Mouse (Mus musculus) hindbrain, embryonic 11.5 days (tissue): ENCODE results near the gene Nr2f1. TPM values are rescaled to one million over a fixed set of nuclear protein-coding genes. Genes with fewer than 3 reads are reported as not detected.

Source experiments
- ATAC-seq: fragments of 200-750 bp; cut with Nextera tagmentation; 2 replicates; pipeline ENCODE4 v1.8.0; 2017; ENCODE audit warnings: mild to moderate bottlenecking, moderate TSS enrichment, moderate library complexity; ENCODE audit not compliant: low FRiP score
- DNase-seq: peaks from one replicate; pipeline ENCODE4 v3.0.0-alpha.2; 2015; ENCODE audit warnings: low spot score
- H3K27ac ChIP-seq: fragments of 300-500 bp; sonication (generic); 2 replicates; pipeline ENCODE4 v1.5.1; 2014; ENCODE audit warnings: mild to moderate bottlenecking, low read depth, low read length
- H3K27me3 ChIP-seq: fragments of 300-500 bp; sonication (generic); 2 replicates; pipeline ENCODE4 v1.6.1; 2014; ENCODE audit warnings: mild to moderate bottlenecking, low read length, moderate library complexity, mixed read lengths; ENCODE audit not compliant: control insufficient read depth, insufficient read depth
- H3K36me3 ChIP-seq: fragments of 300-500 bp; sonication (generic); 2 replicates; pipeline ENCODE4 v1.6.1; 2014; ENCODE audit warnings: mild to moderate bottlenecking, low read length, moderate library complexity, mixed read lengths; ENCODE audit not compliant: control insufficient read depth, insufficient read depth
- H3K4me1 ChIP-seq: fragments of 300-500 bp; sonication (generic); replicated peaks from 2 replicates; pipeline ENCODE4 v1.6.1; 2014; ENCODE audit warnings: low read length, mixed read lengths; ENCODE audit not compliant: control insufficient read depth, insufficient read depth
- H3K4me2 ChIP-seq: fragments of 300-500 bp; sonication (generic); replicated peaks from 2 replicates; pipeline ENCODE4 v1.6.1; 2014; ENCODE audit warnings: mild to moderate bottlenecking, low read depth, low read length
- H3K4me3 ChIP-seq: fragments of 300-500 bp; sonication (generic); 2 replicates; pipeline ENCODE4 v1.5.1; 2014; ENCODE audit warnings: low read depth, low read length
- H3K9ac ChIP-seq: fragments of 300-500 bp; sonication (generic); 2 replicates; pipeline ENCODE4 v1.6.1; 2014; ENCODE audit warnings: low read depth, low read length
- H3K9me3 ChIP-seq: fragments of 300-500 bp; sonication (generic); 2 replicates; pipeline ENCODE4 v1.6.1; 2016; ENCODE audit warnings: low read length; ENCODE audit not compliant: control insufficient read depth
- WGBS: fragments of 180-500 bp; shearing (Covaris S2); extraction: QIAGEN DNeasy Blood & Tissue Kit; methylation state at CpG from one replicate; pipeline ENCODE4 v1.1.7; 2014; 5-methylcytosine and 5-hydroxymethylcytosine counted together
- polyA plus RNA-seq: library from polyadenylated mRNA; unstranded; fragments of >200 nt; fragmentation: Nextera tagmentation; extraction: Ambion mirVana; gene quantifications from 2 replicates; pipeline ENCODE4 v1.2.1, GENCODE M21; 2014

Nr2f1 gene
- polyA plus RNA-seq, 1 experiment from 2014 or later, result 97.2 TPM

DNA sequence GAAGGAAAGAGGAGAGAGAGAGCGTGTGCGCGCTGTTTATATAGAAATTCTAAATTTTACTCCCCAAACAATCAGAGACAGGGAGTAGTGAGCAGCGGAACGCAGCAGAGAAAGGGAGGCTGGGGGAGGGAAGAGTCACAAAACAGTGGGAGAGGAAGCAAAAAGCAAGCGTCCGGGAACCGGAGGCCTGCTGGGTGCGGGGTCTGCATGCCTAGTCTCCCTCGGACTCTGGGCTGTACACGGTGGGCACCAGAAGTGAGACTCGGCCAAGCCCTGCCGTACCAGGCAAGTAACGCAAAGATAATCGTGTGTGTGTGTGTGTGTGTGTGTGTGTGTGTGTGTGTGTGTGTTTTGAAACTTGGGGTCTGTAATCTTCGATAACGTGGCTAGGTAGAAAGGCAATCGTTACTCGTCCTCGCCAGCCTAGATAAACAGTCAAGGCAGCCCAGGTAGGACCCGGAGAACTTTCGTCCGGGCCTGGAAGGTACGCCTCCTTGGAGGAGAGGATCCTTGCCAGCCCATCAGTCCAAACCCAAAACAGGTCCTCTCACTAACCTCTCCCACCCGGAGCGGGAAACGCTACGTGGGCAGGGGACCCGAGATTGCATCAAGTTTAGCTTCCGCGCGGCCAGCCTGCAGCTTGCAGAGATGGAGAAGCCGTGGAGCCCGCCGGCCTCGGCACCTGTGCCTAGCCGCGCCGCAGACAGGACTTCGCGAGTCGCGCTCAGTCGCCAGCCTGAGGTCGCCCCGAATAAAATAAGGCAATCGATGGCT, 3.2 kb upstream of the Nr2f1 start:
- peak overlapping the region; percentile 78 for H3K4me3 ChIP-seq
- peaks cover 3% of the 10 kb centered on the region for H3K4me1 ChIP-seq
- WGBS, result under 1% methylated on average over 47 of the region's 47 CpGs
- peak; percentile 2 for ATAC-seq
- H3K9me3 ChIP-seq, result no peaks in the 10 kb centered on the region
- H3K36me3 ChIP-seq, result no peaks in the 10 kb centered on the region
- H3K27me3 ChIP-seq, result no peaks in the 10 kb centered on the region
- peak; percentile 72 for DNase-seq
- peak overlapping the region; percentile 99 for H3K27ac ChIP-seq
- H3K9ac ChIP-seq, result peak overlapping the region; percentile 95
- H3K4me2 ChIP-seq, result peak overlapping the region; percentile 83

DNA sequence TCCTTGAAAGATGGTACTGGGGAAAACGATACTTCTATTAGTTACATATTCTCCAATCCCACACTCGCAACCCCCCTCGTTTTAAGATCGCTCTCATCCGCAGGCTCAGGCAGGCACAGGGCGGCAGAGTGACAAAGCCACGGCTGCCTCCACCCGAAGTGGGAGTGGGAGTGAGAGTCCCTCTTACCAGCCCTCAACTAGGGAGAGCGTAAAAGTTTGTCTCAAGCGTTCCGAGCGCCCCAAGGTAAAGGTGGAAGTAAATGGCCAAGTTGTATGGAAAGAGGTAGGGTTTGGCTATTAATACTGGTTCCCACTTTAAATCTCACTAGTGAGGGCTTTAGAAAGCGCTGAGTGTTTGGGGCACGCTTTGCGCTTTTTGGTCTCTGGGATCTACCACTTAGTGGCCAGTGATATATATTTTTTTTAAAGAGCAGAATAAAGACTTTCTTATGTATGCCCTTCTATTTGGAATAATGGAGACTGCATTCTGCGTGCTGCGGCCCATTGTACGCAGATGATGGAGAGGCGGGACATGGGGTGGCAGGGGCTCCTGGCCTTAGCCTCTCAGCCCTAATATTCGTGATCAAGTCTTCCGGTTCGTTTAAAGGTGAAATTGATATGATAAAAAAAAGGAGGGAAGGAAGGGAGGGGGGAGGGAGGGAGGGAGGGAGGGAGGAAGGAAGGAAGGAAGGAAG, 2.5 kb upstream of the Nr2f1 start:
- DNase-seq (peak; percentile 72), ATAC-seq (peak; percentile 18)
- under 1% methylated on average over 22 of the region's 22 CpGs for WGBS
- peak overlapping the region; percentile 95 for H3K9ac ChIP-seq
- H3K36me3 ChIP-seq, result no peaks in the 10 kb centered on the region
- H3K4me3 ChIP-seq, result peak overlapping the region; percentile 78
- H3K4me2 ChIP-seq, result peak overlapping the region; percentile 83
- H3K4me1 ChIP-seq, result no peaks in the 10 kb centered on the region; the same call in 1 of the 2 replicates
- no peaks in the 10 kb centered on the region for H3K9me3 ChIP-seq
- H3K27ac ChIP-seq, result peak overlapping the region; percentile 99
- no peaks in the 10 kb centered on the region for H3K27me3 ChIP-seq

DNA sequence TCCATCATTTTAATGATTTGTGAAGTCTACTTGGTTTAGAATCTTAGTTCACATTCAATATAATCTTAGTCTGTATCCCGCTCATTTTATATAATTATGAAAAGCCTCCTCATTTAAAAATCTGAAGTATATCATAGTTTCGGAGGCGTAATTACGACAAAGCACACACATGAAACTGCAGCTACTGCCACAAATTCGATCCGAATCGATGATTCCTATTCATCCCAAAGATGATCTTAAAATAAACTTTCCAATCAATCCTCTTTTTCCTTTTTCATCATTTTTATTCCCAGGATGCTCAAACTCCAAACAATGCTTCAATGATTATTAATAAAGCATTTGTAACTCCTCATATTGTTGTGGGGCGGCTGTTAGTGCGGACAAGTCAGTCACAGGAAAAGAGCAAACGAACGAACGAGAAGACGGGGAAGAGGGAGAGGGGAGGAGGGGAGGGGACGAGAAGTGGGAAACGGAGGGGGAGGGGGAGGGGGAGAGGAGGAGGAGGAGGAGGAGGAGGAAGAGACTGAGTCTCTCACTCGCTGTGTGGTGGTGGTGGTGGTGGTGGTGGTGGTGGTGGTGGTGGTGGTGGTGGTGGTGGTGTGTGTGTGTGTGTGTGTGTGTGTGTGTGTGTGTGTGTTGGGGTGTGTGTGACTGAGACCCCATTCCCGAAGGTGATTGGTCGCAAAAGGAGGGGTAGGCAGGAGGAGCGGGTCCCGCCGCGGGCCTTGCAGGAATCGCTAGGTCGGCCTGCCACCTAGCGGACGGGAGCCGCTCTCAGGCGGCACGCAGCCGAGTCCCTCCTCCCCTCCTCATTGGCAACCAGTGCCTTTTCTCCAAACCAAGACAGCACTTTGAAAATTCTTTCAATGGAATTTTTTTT, 1.7 kb upstream of the Nr2f1 start:
- DNase-seq, result peak; percentile 93
- Histone ChIP-seq H3K27ac (peak overlapping the region; percentile 100), H3K36me3 (no peaks in the 10 kb centered on the region), H3K4me1 (no peaks in the 10 kb centered on the region; the same call in 1 of the 2 replicates), H3K4me2 (peak overlapping the region; percentile 83), H3K9me3 (no peaks in the 10 kb centered on the region), H3K27me3 (no peaks in the 10 kb centered on the region), H3K4me3 (peak overlapping the region; percentile 98), H3K9ac (peak overlapping the region; percentile 95; the same call in 1 of the 2 replicates)
- peak; percentile 52 for ATAC-seq
- WGBS, result 1% methylated on average over 25 of the region's 30 CpGs

DNA sequence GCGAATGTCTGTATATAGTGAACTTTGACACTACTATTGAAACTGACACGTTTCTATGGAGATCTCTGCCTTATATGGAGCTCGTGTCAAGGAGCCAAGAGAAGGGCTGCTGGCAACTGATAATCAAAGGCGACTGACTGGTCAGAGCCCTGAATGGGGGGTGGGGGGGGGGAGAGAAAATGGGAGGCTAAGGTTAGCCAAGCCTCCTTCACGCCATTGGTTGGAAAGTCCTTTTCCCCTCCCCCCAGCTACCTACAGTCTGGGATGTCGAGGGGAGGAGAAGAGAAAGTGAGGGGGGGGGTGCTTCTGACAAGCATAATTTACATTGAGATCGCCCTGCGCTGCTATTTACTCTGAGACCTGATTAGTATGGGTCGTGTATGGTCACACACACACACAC, 850 bp upstream of the Nr2f1 start:
- WGBS, result 0% methylated on average over 8 of the region's 9 CpGs

DNA sequence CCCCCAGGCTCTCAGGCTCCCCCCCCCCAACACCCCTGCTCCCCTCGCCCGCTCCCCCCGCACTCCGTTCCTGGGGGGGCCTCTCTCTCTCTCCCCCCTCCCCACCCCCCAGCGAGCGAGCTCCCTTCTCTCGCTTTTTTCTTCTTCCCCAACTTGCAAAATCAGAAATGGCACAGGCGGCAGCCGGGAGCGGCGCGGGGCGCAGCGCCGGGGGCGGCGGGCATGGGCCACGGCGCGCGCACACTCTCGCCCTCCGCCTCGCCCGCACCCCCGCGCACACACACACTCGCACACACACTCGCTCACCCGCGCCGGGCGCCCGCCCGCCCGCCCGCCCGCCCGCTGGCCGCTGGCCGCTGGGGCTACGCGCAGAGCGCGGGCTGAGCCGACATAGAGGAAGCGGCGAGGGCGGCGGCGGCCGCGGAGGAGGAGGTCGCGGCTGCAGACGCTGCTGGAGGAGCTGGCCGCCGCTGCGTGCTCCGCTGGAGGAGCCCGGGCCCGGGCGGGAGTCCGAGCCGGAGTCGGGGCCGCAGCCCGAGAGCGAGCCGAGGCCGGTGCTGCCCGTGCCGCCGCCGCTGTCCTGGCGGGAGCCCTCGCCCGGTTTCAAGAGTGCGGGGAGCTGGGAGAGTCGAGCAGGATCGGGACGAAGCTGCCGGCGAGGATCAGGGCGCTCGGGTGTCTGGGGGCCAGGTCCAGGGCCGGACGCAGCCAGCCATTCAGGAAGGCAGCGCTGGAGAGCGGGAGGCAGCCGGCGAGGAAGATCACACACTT, 501 bp downstream of the Nr2f1 start:
- Histone ChIP-seq H3K9ac (peak overlapping the region; percentile 100), H3K27me3 (no peaks in the 10 kb centered on the region), H3K4me1 (no peaks in the 10 kb centered on the region), H3K4me2 (peak overlapping the region; percentile 45), H3K36me3 (0 out of 2 replicates have a peak, but pooled peaks cover under 1% of the 10 kb centered on the region), H3K9me3 (no peaks in the 10 kb centered on the region), H3K27ac (peak overlapping the region; percentile 100), H3K4me3 (peak overlapping the region; percentile 98)
- DNase-seq (peak; percentile 74), ATAC-seq (no peak; the same call in 1 of the 2 replicates)
- under 1% methylated on average over 44 of the region's 92 CpGs for WGBS

More for the DNA sequence above, 850 bp upstream of the Nr2f1 start:
- Histone ChIP-seq H3K9ac (no peak overlapping the region), H3K4me2 (peak overlapping the region; percentile 45), H3K27ac (peak overlapping the region; percentile 100), H3K4me3 (peak overlapping the region; percentile 98), H3K36me3 (no peaks in the 10 kb centered on the region), H3K4me1 (no peaks in the 10 kb centered on the region; the same call in 1 of the 2 replicates), H3K27me3 (no peaks in the 10 kb centered on the region), H3K9me3 (no peaks in the 10 kb centered on the region)
- DNase-seq (peak; percentile 95), ATAC-seq (peak; percentile 81)

DNA sequence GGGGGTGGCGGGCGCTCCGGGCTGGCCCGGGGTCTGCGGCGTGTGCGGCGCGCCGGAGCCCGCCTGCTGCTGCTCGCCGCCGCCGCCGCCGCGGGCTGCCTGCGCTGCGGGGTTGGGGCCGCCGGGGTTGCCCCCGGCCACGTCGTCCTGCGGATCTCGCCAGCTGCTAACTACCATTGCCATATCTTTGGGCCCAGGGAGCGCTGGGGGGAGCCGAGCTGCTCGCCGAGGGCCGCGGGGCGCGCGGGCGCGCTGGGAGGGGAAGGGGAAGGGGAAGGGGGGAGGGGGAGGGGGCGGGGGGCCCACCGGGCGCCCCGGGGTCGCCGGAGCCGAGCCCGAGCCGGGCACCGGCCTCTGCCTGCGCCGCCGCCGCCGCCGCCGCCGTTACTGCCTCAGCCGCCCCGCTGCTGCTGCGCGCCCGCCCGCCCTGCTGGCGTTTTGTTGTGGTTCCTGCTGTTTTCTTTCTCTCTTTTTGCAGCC, 1.1 kb downstream of the Nr2f1 start:
- Histone ChIP-seq H3K36me3 (0 out of 2 replicates have a peak, but pooled peaks cover 2% of the 10 kb centered on the region), H3K4me2 (peak overlapping the region; percentile 45), H3K27me3 (no peaks in the 10 kb centered on the region), H3K9me3 (no peaks in the 10 kb centered on the region), H3K4me1 (no peaks in the 10 kb centered on the region), H3K9ac (peak overlapping the region; percentile 100), H3K4me3 (peak overlapping the region; percentile 98), H3K27ac (peak overlapping the region; percentile 100)
- no peak for ATAC-seq
- 0% methylated on average over 16 of the region's 63 CpGs for WGBS
- DNase-seq, result peak; percentile 74

DNA sequence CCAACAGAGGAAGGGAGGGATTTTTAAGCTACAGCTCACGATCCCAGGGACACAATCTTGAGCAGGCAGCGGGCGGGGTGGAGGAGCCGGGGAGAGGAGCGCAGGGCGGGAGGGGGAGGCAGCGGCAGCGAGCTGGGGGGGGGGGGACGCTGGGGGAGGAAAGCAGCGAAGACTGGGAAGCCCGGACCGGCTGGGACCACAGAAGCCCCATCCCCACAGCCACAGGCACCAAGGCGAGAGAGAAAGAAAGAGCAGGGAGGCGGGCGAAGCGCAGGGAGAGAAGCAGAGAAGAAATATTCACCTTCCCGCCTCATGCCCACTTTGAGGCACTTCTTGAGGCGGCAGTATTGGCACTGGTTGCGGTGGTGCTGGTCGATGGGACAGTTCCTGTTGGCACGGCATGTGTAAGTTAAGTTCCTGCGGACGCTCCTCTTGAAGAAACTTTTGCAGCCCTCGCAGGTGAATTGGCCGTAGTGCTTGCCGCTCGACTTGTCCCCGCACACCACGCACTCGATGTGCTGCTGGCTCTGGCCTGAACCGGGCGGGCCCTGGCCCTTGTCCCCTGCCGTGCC, 1.7 kb downstream of the Nr2f1 start:
- peak overlapping the region; percentile 45 for H3K4me2 ChIP-seq
- H3K4me3 ChIP-seq, result peak overlapping the region; percentile 98
- peak overlapping the region; percentile 100 for H3K9ac ChIP-seq
- 0 out of 2 replicates have a peak, but pooled peaks cover 2% of the 10 kb centered on the region for H3K36me3 ChIP-seq
- H3K27me3 ChIP-seq, result no peaks in the 10 kb centered on the region
- H3K9me3 ChIP-seq, result no peaks in the 10 kb centered on the region
- WGBS, result 0% methylated on average over 27 of the region's 33 CpGs
- no peak for ATAC-seq
- peak overlapping the region; percentile 100 for H3K27ac ChIP-seq
- H3K4me1 ChIP-seq, result no peaks in the 10 kb centered on the region
- DNase-seq, result no peak
